Mouse (Mus musculus): ENCODE data around the gene Il1rn. TPM values are rescaled to one million over a fixed set of nuclear protein-coding genes. Genes with fewer than 3 reads are reported as not detected.

The Il1rn gene
- polyA plus RNA-seq, 1 experiment from 2014 or later, result 0.34 TPM

Other genes with a start within 250 kb of the Il1rn start
- not detected in 2 replicates for gene Tbpl2, start 240.3 kb upstream of the Il1rn start, polyA plus RNA-seq (2014; fragmentation: Nextera tagmentation; extraction: Ambion mirVana)
- not detected in 2 replicates for gene Il1f8, start 183.7 kb upstream of the Il1rn start, polyA plus RNA-seq (2014; fragmentation: Nextera tagmentation; extraction: Ambion mirVana)
- gene Il1f9, start 150.4 kb upstream of the Il1rn start, polyA plus RNA-seq (2014; fragmentation: Nextera tagmentation; extraction: Ambion mirVana), result not detected in 2 replicates
- not detected in 2 replicates for gene Il1f6, start 121.4 kb upstream of the Il1rn start, polyA plus RNA-seq (2014; fragmentation: Nextera tagmentation; extraction: Ambion mirVana)
- not detected in 2 replicates for gene Il1f5, start 59.9 kb upstream of the Il1rn start, polyA plus RNA-seq (2014; fragmentation: Nextera tagmentation; extraction: Ambion mirVana)
- not detected in 2 replicates for gene Il1f10, start 45.7 kb upstream of the Il1rn start, polyA plus RNA-seq (2014; fragmentation: Nextera tagmentation; extraction: Ambion mirVana)
- gene Psd4, start 30.7 kb downstream of the Il1rn start, polyA plus RNA-seq (2014; fragmentation: Nextera tagmentation; extraction: Ambion mirVana), result 13.1 and 17.3 TPM in 2 replicates
- 0.44 and 0.62 TPM in 2 replicates for gene Pax8, start 138.7 kb downstream of the Il1rn start, polyA plus RNA-seq (2014; fragmentation: Nextera tagmentation; extraction: Ambion mirVana)